Mouse (Mus musculus) CH12.LX (cell line): ENCODE data around the gene Tut7. TPM values are rescaled to one million over a fixed set of nuclear protein-coding genes. Genes with fewer than 3 reads are reported as not detected.
"Not testable (repeated sequence)": the region's sequence is repeated elsewhere in the genome, so short reads cannot be mapped to it uniquely, and the experiment has no call there.

Source experiments
- DNase-seq: peaks from one replicate; pipeline ENCODE4 v3.0.0-alpha.2; 2013; ENCODE audit errors: extremely low read depth
- H3K27ac ChIP-seq: 2 replicates; pipeline ENCODE4 v1.5.1; 2012; ENCODE audit warnings: low read depth, mild to moderate bottlenecking, control low read depth, moderate library complexity; ENCODE audit not compliant: insufficient read depth
- H3K27me3 ChIP-seq: replicated peaks from 2 replicates; pipeline ENCODE3; 2012; ENCODE audit warnings: inconsistent platforms
- H3K36me3 ChIP-seq, 2 experiments: replicated peaks in 1 of 2; 2 replicates each; pipeline versions ENCODE3 to v1.6.1; 2012; ENCODE audit warnings: inconsistent platforms in 1 of 2, low read length in 1 of 2, mild to moderate bottlenecking in 1 of 2, mixed read lengths in 1 of 2, moderate library complexity in 1 of 2; ENCODE audit not compliant: control insufficient read depth in 1 of 2, insufficient read depth in 1 of 2
- H3K4me1 ChIP-seq, 2 experiments: 2 replicates each; pipeline ENCODE4 v1.6.1; 2012; ENCODE audit warnings: inconsistent platforms in 1 of 2, moderate library complexity in 1 of 2; ENCODE audit not compliant: insufficient read depth in 2 of 2, control insufficient read depth in 1 of 2
- H3K4me2 ChIP-seq: 2 replicates; pipeline ENCODE4 v1.6.1; 2012; ENCODE audit warnings: low read depth, mild to moderate bottlenecking, control low read depth; ENCODE audit not compliant: poor library complexity, insufficient read depth, severe bottlenecking
- H3K4me3 ChIP-seq, 3 experiments: fragments of 150-350 bp in 1 of 3; sonication (generic) in 1 of 3; replicated peaks in 1 of 3; 2 replicates each; pipeline versions ENCODE3 to v1.5.1; 2011 to 2012; ENCODE audit warnings: low read depth in 2 of 3, low read length in 2 of 3, mild to moderate bottlenecking in 2 of 3, moderate library complexity in 2 of 3, control low read depth in 1 of 3, improper control_type of control experiment in 1 of 3, inconsistent platforms in 1 of 3, mixed read lengths in 1 of 3; ENCODE audit not compliant: poor library complexity in 1 of 3
- H3K79me2 ChIP-seq: replicated peaks from 2 replicates; pipeline ENCODE4 v1.6.1; 2012; ENCODE audit warnings: mild to moderate bottlenecking, moderate library complexity; ENCODE audit not compliant: control insufficient read depth, poor library complexity, insufficient read depth, severe bottlenecking; ENCODE audit errors: extremely low read depth
- H3K9ac ChIP-seq: 2 replicates; pipeline ENCODE4 v1.6.1; 2012; ENCODE audit warnings: low read depth, mild to moderate bottlenecking, control low read depth, moderate library complexity; ENCODE audit not compliant: insufficient read depth
- H3K9me3 ChIP-seq: replicated peaks from 2 replicates; pipeline ENCODE3; 2012; ENCODE audit warnings: low read length, inconsistent platforms, mixed read lengths
- CTCF ChIP-seq, 2 experiments: IDR thresholded peaks in 1 of 2; conservative IDR thresholded peaks in 1 of 2; 2 replicates each; pipeline ENCODE4 v1.5.1; 2011 to 2012; ENCODE audit warnings: low read depth in 2 of 2, low read length in 2 of 2, improper control_type of control experiment in 1 of 2, inconsistent platforms in 1 of 2, mild to moderate bottlenecking in 1 of 2, moderate library complexity in 1 of 2
- GABPA ChIP-seq: IDR thresholded peaks from 2 replicates; pipeline ENCODE4 v1.6.1; 2012; ENCODE audit warnings: low read depth, low read length, improper control_type of control experiment, inconsistent platforms; ENCODE audit not compliant: insufficient replicate concordance
- MAFK ChIP-seq: IDR thresholded peaks from 2 replicates; pipeline ENCODE4 v1.6.1; 2011; ENCODE audit warnings: low read length, improper control_type of control experiment; ENCODE audit not compliant: insufficient replicate concordance
- MAX ChIP-seq: IDR thresholded peaks from 2 replicates; pipeline ENCODE4 v1.6.1; 2011; ENCODE audit warnings: low read length, improper control_type of control experiment
- RAD21 ChIP-seq: IDR thresholded peaks from 2 replicates; pipeline ENCODE4 v1.6.1; 2011; ENCODE audit warnings: low read depth, mild to moderate bottlenecking, low read length, improper control_type of control experiment, moderate library complexity
- RCOR1 ChIP-seq: conservative IDR thresholded peaks from 2 replicates; pipeline ENCODE4 v1.6.1; 2012; ENCODE audit warnings: low read depth, mild to moderate bottlenecking, inconsistent platforms, low read length, improper control_type of control experiment
- SIN3A ChIP-seq: IDR thresholded peaks from 2 replicates; pipeline ENCODE4 v1.6.1; 2012; ENCODE audit warnings: low read length, improper control_type of control experiment, inconsistent platforms
- SMC3 ChIP-seq: IDR thresholded peaks from 2 replicates; pipeline ENCODE4 v1.6.1; 2011; ENCODE audit warnings: low read depth, low read length, improper control_type of control experiment
- TBP ChIP-seq: conservative IDR thresholded peaks from 2 replicates; pipeline ENCODE4 v1.6.1; 2011; ENCODE audit warnings: low read depth, low read length, improper control_type of control experiment
- TCF12 ChIP-seq: IDR thresholded peaks from 2 replicates; pipeline ENCODE4 v1.6.1; 2014; ENCODE audit warnings: low read depth, mild to moderate bottlenecking, inconsistent platforms, low read length, improper control_type of control experiment
- ZNF384 ChIP-seq: IDR thresholded peaks from 2 replicates; pipeline ENCODE4 v1.6.1; 2012; ENCODE audit warnings: low read depth, low read length, improper control_type of control experiment, inconsistent platforms
- dilution Hi-C: fragments of 300-500 bp; cut with MboI; formaldehyde crosslinking; loops from 2 replicates; pipeline ENCODE4 v1.14.3; 2020; ENCODE audit warnings: low sequenced_read_pairs; ENCODE audit not compliant: extremely low pct_unique_long_range_greater_than_20kb, extremely low pct_ligation_motif_present
- in situ Hi-C: fragments of 300-500 bp; cut with MboI; formaldehyde crosslinking; loops from 3 replicates; pipeline ENCODE4 v1.14.3; 2019; ENCODE audit warnings: low sequenced_read_pairs, low pct_ligation_motif_present, low pct_unique_long_range_greater_than_20kb, mixed read lengths
- polyA plus RNA-seq: library from polyadenylated mRNA; unstranded; fragments of >175 nt; gene quantifications from 2 replicates; pipeline ENCODE4 v1.2.1, GENCODE M21; 2012; ENCODE audit warnings: low read depth; ENCODE audit not compliant: insufficient read length
- total RNA-seq, 2 experiments: library from RNA; depleted of rRNA; stranded (reverse); fragments of 300-350 nt in 1 of 2; fragments of >200 nt in 1 of 2; gene quantifications; 2 replicates each; pipeline ENCODE4 v1.2.3; 2012 to 2014

Gene Tut7
- total and polyA plus RNA-seq, 3 experiments: 14.3 to 21.6 (median 17.9) TPM

- Histone ChIP-seq H3K9me3 (no peaks in the 10 kb centered on the region), H3K4me3 (no peak overlapping the region), H3K9ac (no peak overlapping the region), H3K4me1 (peaks cover 0 to 7% of the 10 kb centered on the region in 2 experiments; a peak in 2 of 4 replicates), H3K27me3 (peaks cover 5% of the 10 kb centered on the region), H3K27ac (no peak overlapping the region), H3K4me2 (peak overlapping the region; percentile 31; the same call in 1 of the 2 replicates), H3K79me2 (no peaks in the 10 kb centered on the region), H3K36me3 (no peaks in the 10 kb centered on the region)
- peak; percentile 63 for TF ChIP-seq SMC3
- no peak for TF ChIP-seq GABPA
- 0 out of 2 replicates have a peak, but pooled peaks have one; percentile 26 for TF ChIP-seq RCOR1
- peak; percentile 81 for TF ChIP-seq RAD21
- peak; percentile 75 to 84 for TF ChIP-seq CTCF (conservative IDR thresholded peaks at IDR 0.05 in 1 of 2, IDR thresholded peaks at IDR 0.05 in 1 of 2; ENCODE audit: low read depth in 2 of 2, low read length in 2 of 2)
- TF ChIP-seq MAX: peak; percentile 78
- TF ChIP-seq TBP: no peak
- TF ChIP-seq TCF12: no peak
- TF ChIP-seq MAFK: no peak
- no peak for TF ChIP-seq SIN3A
- no peak for TF ChIP-seq ZNF384
- DNase-seq: peak; percentile 73
- dilution Hi-C loops: no loop called here
- in situ Hi-C loops: loop anchor here (25.0 kb wide), 1 partner anchor 1205 kb away; no protein-coding TSS in a partner anchor
These were observed 19.6 kb upstream of the Tut7 start for GRCm38 (mm10) chr13:59842226-59843210.

- H3K27ac ChIP-seq, H3K9ac ChIP-seq, H3K4me2 ChIP-seq, dilution Hi-C loops, DNase-seq, H3K4me3 ChIP-seq, H3K27me3 ChIP-seq, H3K79me2 ChIP-seq, H3K9me3 ChIP-seq, H3K4me1 ChIP-seq, H3K36me3 ChIP-seq: not testable (repeated sequence)
- in situ Hi-C loops: loop anchor here (25.0 kb wide), 1 partner anchor 1204 kb away; no protein-coding TSS in a partner anchor
These were observed 18.8 kb upstream of the Tut7 start for GRCm38 (mm10) chr13:59841761-59842160.
